7 mouse cellular contexts compared by ENCODE assay signal in the genomic region with DNA sequence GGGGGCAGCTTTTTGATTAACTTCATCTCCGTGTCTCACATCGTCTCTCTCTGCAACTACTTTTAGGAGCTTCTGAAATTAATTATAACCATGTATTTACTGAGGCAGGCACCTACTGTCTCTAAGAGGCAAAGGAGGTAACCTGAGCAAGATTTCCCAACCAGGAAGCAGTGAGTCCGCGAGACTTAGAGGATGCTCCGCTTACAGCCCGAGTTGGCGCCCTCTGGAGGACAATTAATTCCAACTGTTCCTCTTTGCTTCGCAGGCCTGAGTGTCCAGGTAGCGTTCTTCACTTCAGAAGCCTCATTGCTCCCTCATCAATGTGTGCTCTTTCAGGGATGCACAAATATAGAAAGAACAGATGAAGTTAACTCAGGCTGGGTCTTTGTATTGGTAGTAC.
DNase-seq lines count a peak whose midpoint lies in the region; ATAC-seq and TF ChIP-seq lines count a peak whose summit lies in the region.

No protein-coding gene starts in this region.

- TF ChIP-seq CTCF in ES-Bruce4 (IDR thresholded peaks at IDR 0.05; ENCODE audit: low read depth, low read length): peak; percentile 78
- peak; percentile 69 for TF ChIP-seq CTCF in heart, postnatal 0 days (IDR thresholded peaks at IDR 0.05; ENCODE audit: low read depth)

- H3K4me3 ChIP-seq in ES-Bruce4 (ENCODE audit: low read depth, low read length): no peak overlapping the region
- no peak overlapping the region for H3K4me3 ChIP-seq in embryonic facial prominence, embryonic 10.5 days
- H3K4me3 ChIP-seq in heart, postnatal 0 days (ENCODE audit: low read depth, low read length): no peak overlapping the region

- peaks cover 2% of the 10 kb centered on the region for H3K4me1 ChIP-seq in ES-Bruce4 (ENCODE audit: control insufficient read depth, insufficient read depth, low read length)
- H3K4me1 ChIP-seq in embryonic facial prominence, embryonic 10.5 days: peaks cover 31% of the 10 kb centered on the region
- H3K4me1 ChIP-seq in heart, postnatal 0 days (ENCODE audit: control insufficient read depth, insufficient read depth): peaks cover 17% of the 10 kb centered on the region; the same call in 1 of the 2 replicates

- H3K4me2 ChIP-seq in heart, postnatal 0 days (ENCODE audit: low read depth, low read length): no peak overlapping the region

- WGBS in embryonic facial prominence, embryonic 10.5 days: 8% methylated on average over 9 of the region's 9 CpGs
- 25% methylated on average over 9 of the region's 9 CpGs for WGBS in heart, postnatal 0 days

- ATAC-seq in heart, postnatal 0 days (ENCODE audit: insufficient read depth, low read depth): 0 out of 2 replicates have a peak, but pooled peaks have one; percentile 49

- no peaks in the 10 kb centered on the region for H3K9me3 ChIP-seq in ES-Bruce4 (replicated peaks; ENCODE audit: control insufficient read depth, insufficient read depth, low read length, poor library complexity, severe bottlenecking)
- no peaks in the 10 kb centered on the region for H3K9me3 ChIP-seq in embryonic facial prominence, embryonic 10.5 days
- H3K9me3 ChIP-seq in heart, postnatal 0 days (replicated peaks; ENCODE audit: control insufficient read depth, low read length): no peaks in the 10 kb centered on the region

- no peaks in the 10 kb centered on the region for H3K27me3 ChIP-seq in ES-Bruce4 (ENCODE audit: control insufficient read depth, insufficient read depth, low read length, poor library complexity, severe bottlenecking)
- H3K27me3 ChIP-seq in embryonic facial prominence, embryonic 10.5 days (replicated peaks; ENCODE audit: low read depth, poor library complexity, severe bottlenecking): no peaks in the 10 kb centered on the region
- H3K27me3 ChIP-seq in heart, postnatal 0 days (ENCODE audit: control insufficient read depth, insufficient read depth, low read length): no peaks in the 10 kb centered on the region

- H3K27ac ChIP-seq in ES-Bruce4 (ENCODE audit: insufficient read depth, low read length): no peak overlapping the region
- H3K27ac ChIP-seq in embryonic facial prominence, embryonic 10.5 days (replicated peaks): peak overlapping the region; percentile 57; the same call in 1 of the 2 replicates
- H3K27ac ChIP-seq in heart, postnatal 0 days (ENCODE audit: low read depth): no peak overlapping the region

- H3K9ac ChIP-seq in ES-Bruce4 (ENCODE audit: low read depth, poor library complexity, severe bottlenecking): no peak overlapping the region
- H3K9ac ChIP-seq in heart, postnatal 0 days (replicated peaks; ENCODE audit: low read depth, low read length): no peak overlapping the region

- peak; percentile 46 for DNase-seq in adrenal gland, adult 2 months
- DNase-seq in embryonic facial prominence, embryonic 10.5 days (ENCODE audit: low spot score): peak; percentile 69
- DNase-seq in heart, postnatal 0 days (ENCODE audit: low spot score): peak; percentile 50
- peak; percentile 47 for DNase-seq in left cerebral cortex, adult 11 months (ENCODE audit: low spot score)
- peak; percentile 45 to 68 for DNase-seq in lung, postnatal 4 days
- DNase-seq in spleen, postnatal 10 days (ENCODE audit: low spot score in 2 of 2): peak; percentile 18 to 64

- no peak for TF ChIP-seq EP300 in ES-Bruce4 (IDR thresholded peaks at IDR 0.05; ENCODE audit: insufficient read depth, low read depth, low read length)
- no peak for TF ChIP-seq EP300 in heart, postnatal 0 days (IDR thresholded peaks at IDR 0.05; ENCODE audit: low read depth)

- no peaks in the 10 kb centered on the region for H3K36me3 ChIP-seq in ES-Bruce4 (ENCODE audit: control insufficient read depth, insufficient read depth, low read length, poor library complexity, severe bottlenecking)
- H3K36me3 ChIP-seq in embryonic facial prominence, embryonic 10.5 days (replicated peaks): no peaks in the 10 kb centered on the region
- no peaks in the 10 kb centered on the region for H3K36me3 ChIP-seq in heart, postnatal 0 days (replicated peaks; ENCODE audit: control insufficient read depth, insufficient read depth, low read length)

- no peak for TF ChIP-seq POLR2A in ES-Bruce4 (IDR thresholded peaks at IDR 0.05; ENCODE audit: insufficient read depth, low read length)
